Mouse (Mus musculus) ES-Bruce4 (cell line): ENCODE data around the gene Alcam.

Source experiments
- CTCF ChIP-seq: IDR thresholded peaks from one replicate; pipeline ENCODE4 v1.8.1; 2011; ENCODE audit warnings: low read depth, low read length
- EP300 ChIP-seq: IDR thresholded peaks from 2 replicates; pipeline ENCODE4 v1.6.1; 2011; ENCODE audit warnings: low read depth, low read length; ENCODE audit not compliant: insufficient read depth
- POLR2A ChIP-seq: IDR thresholded peaks from one replicate; pipeline ENCODE4 v1.8.1; 2011; ENCODE audit warnings: low read length; ENCODE audit not compliant: insufficient read depth

- no peak for TF ChIP-seq CTCF
- TF ChIP-seq EP300: no peak
- no peak for TF ChIP-seq POLR2A
Observed at GRCm38 (mm10) chr16:52261755-52262154, 192.1 kb downstream of the Alcam start.
